Mouse (Mus musculus) liver, embryonic 14.5 days (tissue): ENCODE results near the gene Plbd1.

Source experiments
- CTCF ChIP-seq: IDR thresholded peaks from 2 replicates; pipeline ENCODE4 v1.5.1; 2016; ENCODE audit warnings: antibody characterized with exemption, low read depth, control low read depth
- EP300 ChIP-seq: IDR thresholded peaks from 2 replicates; pipeline ENCODE4 v1.6.1; 2016; ENCODE audit warnings: antibody characterized with exemption, low read depth

- TF ChIP-seq CTCF, result no peak
- no peak for TF ChIP-seq EP300
Observed at GRCm38 (mm10) chr6:136647455-136647861, 14.3 kb downstream of the Plbd1 start.
